Mouse (Mus musculus): ENCODE results near the gene Marveld3. TPM values are rescaled to one million over a fixed set of nuclear protein-coding genes. Genes with fewer than 3 reads are reported as not detected.

Marveld3 gene
- polyA plus RNA-seq, 1 experiment from 2014 or later, result 7.4 TPM

DNA sequence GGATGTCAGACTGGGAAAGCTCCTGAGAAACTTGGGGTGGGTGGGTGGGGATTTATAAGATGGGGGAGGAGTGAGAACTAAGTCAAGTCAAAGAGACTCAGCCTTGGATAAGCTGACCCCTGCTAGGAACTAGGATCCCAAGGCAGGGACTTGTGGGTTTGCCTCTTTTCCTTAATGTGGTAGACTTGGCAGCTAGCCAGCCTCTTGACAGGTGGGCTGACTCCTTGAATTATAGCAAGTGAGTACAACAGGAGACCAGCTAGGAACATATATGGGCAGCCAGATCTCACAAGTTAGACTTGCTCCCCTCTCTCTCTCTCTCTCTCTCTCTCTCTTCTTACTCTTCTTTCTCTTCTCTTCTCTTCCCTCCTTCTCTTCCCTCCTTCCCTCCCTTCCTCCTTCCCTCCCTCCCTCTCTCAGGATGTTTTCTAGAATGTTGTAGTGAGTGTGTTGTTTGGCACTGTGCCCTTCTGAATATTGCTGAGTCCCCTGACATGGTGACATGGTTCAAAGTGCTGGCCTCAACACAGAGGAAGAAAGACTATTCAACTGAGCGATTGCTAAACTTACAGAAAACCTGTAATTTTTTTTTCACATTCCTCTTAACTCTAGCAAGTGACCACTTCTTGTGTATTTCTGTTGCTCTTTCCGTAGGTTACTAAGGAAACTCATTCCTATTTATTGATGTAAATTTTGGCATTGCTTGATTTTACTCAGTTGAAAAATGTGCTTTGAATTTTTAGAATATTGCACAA lies 20.2 kb downstream of the Marveld3 start:
- Histone ChIP-seq H3K36me3 (ENCODE audit: control insufficient read depth, insufficient read depth, low read length) (peaks cover 18% of the 10 kb centered on the region), H3K9ac (ENCODE audit: low read length) (no peak overlapping the region), H3K27ac (ENCODE audit: low read length) (no peak overlapping the region), H3K9me3 (ENCODE audit: control insufficient read depth, low read length) (no peaks in the 10 kb centered on the region), H3K27me3 (ENCODE audit: control insufficient read depth, insufficient read depth, low read depth, low read length) (no peaks in the 10 kb centered on the region), H3K4me3 (ENCODE audit: low read length) (no peak overlapping the region), H3K4me1 (replicated peaks; ENCODE audit: control insufficient read depth, insufficient read depth, low read length) (peaks cover 3% of the 10 kb centered on the region; the same call in 1 of the 2 replicates), H3K4me2 (ENCODE audit: low read depth, low read length) (no peak overlapping the region)
- 40% methylated on average over 2 of the region's 2 CpGs for WGBS
- ATAC-seq (ENCODE audit: low read depth), result peak; percentile 71

DNA sequence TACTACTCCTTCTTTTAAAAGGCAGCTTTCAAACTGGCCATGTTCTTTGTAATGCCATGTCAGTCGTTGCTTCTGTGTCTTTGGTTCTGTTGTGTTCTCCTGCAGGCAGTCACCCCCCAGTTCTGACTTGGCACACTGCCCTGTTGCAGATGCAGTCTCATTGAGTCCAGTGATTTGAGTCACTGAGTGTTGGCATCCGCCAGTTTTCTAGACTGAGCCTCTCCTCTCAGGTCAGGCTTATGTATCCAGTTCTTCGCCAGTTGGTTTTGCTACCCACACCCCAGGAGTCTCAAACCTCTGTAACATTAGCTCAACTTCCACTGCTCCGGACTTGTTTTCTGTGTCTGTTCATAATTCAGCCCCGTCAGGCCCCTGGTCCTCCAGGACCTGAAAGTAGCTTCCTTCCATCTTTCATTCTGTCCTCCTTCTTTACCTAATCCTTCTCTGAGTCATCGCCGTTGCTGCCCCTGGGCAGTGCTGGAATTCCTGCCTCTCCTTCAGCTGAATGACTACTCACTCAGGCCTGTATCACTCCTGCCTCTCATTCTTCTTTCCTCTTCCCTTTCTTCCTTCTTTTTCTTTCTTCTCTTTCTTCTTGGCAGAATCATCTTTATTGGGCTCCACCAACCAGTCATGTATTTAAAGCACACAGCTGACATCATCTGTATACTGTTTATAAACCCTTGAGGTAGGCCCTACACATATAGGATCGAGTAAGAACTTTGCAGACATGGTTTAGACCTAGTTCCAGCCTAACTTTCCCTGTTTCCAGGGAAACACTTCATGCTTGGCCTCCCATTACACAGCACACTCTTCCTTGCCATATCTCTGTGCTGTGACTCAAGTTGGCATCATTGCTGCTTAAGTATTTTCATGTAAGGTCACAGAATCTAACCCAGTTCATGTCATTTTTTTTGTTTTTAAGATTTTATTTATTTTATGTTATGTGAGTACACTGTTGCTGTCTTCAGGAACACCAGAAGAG lies 41.3 kb downstream of the Marveld3 start:
- no peak overlapping the region for H3K4me3 ChIP-seq (ENCODE audit: low read length)
- H3K27ac ChIP-seq (ENCODE audit: low read length), result no peak overlapping the region
- peaks cover 11% of the 10 kb centered on the region for H3K36me3 ChIP-seq (ENCODE audit: control insufficient read depth, insufficient read depth, low read length)
- no peak overlapping the region for H3K9ac ChIP-seq (ENCODE audit: low read length)
- no peaks in the 10 kb centered on the region for H3K27me3 ChIP-seq (ENCODE audit: control insufficient read depth, insufficient read depth, low read depth, low read length)
- WGBS, result 73% methylated on average over 8 of the region's 8 CpGs
- H3K9me3 ChIP-seq (ENCODE audit: control insufficient read depth, low read length), result no peaks in the 10 kb centered on the region
- no peak for ATAC-seq (ENCODE audit: low read depth)
- no peaks in the 10 kb centered on the region for H3K4me1 ChIP-seq (replicated peaks; ENCODE audit: control insufficient read depth, insufficient read depth, low read length)
- no peak overlapping the region for H3K4me2 ChIP-seq (ENCODE audit: low read depth, low read length)

DNA sequence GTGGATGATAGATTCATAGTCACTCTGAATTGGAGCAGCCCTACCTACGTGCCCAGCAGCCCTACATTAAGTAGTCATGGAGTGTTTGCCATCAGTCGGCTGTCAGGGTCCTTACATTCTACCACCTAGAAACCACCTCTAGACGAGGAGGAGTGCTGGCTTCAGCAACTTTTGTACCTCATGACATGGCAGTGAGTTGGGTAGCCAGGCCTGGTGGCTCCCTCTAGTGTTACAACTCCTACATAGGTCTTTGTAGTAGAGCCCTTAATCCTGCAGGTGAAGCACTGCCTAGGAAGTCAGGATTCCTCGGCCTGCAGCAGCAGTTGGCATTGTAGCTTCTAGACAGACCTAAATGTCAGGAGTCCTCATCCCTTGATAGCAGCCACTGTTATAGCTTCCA lies 44.7 kb downstream of the Marveld3 start:
- H3K27me3 ChIP-seq (ENCODE audit: control insufficient read depth, insufficient read depth, low read depth, low read length), result no peaks in the 10 kb centered on the region
- H3K4me1 ChIP-seq (replicated peaks; ENCODE audit: control insufficient read depth, insufficient read depth, low read length), result no peaks in the 10 kb centered on the region
- no peaks in the 10 kb centered on the region for H3K9me3 ChIP-seq (ENCODE audit: control insufficient read depth, low read length)
- 31% methylated on average over 4 of the region's 4 CpGs for WGBS
- peaks cover 14% of the 10 kb centered on the region for H3K36me3 ChIP-seq (ENCODE audit: control insufficient read depth, insufficient read depth, low read length)
- no peak overlapping the region for H3K4me3 ChIP-seq (ENCODE audit: low read length)
- no peak overlapping the region for H3K4me2 ChIP-seq (ENCODE audit: low read depth, low read length)
- no peak overlapping the region for H3K9ac ChIP-seq (ENCODE audit: low read length)
- no peak overlapping the region for H3K27ac ChIP-seq (ENCODE audit: low read length)
- peak; percentile 60; the same call in 1 of the 2 replicates for ATAC-seq (ENCODE audit: low read depth)

DNA sequence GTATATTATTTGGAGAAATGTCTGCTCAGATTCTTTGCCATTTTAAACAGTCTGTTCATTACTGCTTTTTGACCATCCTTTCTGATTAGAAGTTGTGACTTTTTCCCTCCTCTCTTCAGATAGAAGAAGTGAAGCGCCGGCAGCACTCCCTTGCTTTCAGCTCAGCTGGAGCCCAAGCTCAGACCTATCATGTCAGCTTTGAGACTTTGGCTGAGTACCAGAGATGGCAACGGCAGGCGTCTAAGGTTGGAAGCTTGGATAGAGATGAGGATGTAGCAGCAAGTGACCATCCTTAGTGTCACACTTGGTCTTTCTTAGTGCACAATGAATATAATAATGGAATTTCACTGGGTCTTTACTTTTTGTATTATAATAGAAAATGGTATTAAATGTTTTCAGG lies 54.6 kb downstream of the Marveld3 start:
- Histone ChIP-seq H3K4me1 (replicated peaks; ENCODE audit: control insufficient read depth, insufficient read depth, low read length) (no peaks in the 10 kb centered on the region), H3K27me3 (ENCODE audit: control insufficient read depth, insufficient read depth, low read depth, low read length) (no peaks in the 10 kb centered on the region), H3K4me3 (ENCODE audit: low read length) (no peak overlapping the region), H3K36me3 (ENCODE audit: control insufficient read depth, insufficient read depth, low read length) (peaks cover 16% of the 10 kb centered on the region), H3K9ac (ENCODE audit: low read length) (no peak overlapping the region), H3K4me2 (ENCODE audit: low read depth, low read length) (no peak overlapping the region), H3K27ac (ENCODE audit: low read length) (no peak overlapping the region), H3K9me3 (ENCODE audit: control insufficient read depth, low read length) (no peaks in the 10 kb centered on the region)
- ATAC-seq (ENCODE audit: low read depth), result no peak
- WGBS, result 91% methylated on average over 4 of the region's 4 CpGs

DNA sequence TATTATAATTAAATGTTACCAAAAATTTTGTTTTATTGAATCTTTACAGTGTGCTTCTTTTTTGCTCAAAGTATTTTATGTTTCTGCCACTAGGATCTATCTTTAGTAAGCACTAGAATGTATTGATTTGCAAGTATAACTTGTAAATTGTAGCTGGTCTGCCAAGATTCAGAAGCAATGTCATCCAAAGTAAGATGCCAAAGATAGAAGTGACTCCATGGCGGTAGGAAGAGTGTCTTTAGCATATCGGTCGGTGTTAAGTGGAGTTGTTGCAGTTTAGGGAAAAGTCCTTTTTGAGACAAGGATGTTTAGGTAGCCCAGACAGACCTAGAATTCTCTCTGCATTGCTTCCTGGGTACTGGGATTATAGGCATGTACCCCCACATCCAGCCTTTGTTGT lies 55.1 kb downstream of the Marveld3 start:
- Histone ChIP-seq H3K27me3 (ENCODE audit: control insufficient read depth, insufficient read depth, low read depth, low read length) (no peaks in the 10 kb centered on the region), H3K27ac (ENCODE audit: low read length) (no peak overlapping the region), H3K4me2 (ENCODE audit: low read depth, low read length) (no peak overlapping the region), H3K4me1 (replicated peaks; ENCODE audit: control insufficient read depth, insufficient read depth, low read length) (no peaks in the 10 kb centered on the region), H3K9ac (ENCODE audit: low read length) (no peak overlapping the region), H3K36me3 (ENCODE audit: control insufficient read depth, insufficient read depth, low read length) (peaks cover 12% of the 10 kb centered on the region), H3K4me3 (ENCODE audit: low read length) (no peak overlapping the region), H3K9me3 (ENCODE audit: control insufficient read depth, low read length) (no peaks in the 10 kb centered on the region)
- no peak for ATAC-seq (ENCODE audit: low read depth)
- 96% methylated on average over 3 of the region's 3 CpGs for WGBS

DNA sequence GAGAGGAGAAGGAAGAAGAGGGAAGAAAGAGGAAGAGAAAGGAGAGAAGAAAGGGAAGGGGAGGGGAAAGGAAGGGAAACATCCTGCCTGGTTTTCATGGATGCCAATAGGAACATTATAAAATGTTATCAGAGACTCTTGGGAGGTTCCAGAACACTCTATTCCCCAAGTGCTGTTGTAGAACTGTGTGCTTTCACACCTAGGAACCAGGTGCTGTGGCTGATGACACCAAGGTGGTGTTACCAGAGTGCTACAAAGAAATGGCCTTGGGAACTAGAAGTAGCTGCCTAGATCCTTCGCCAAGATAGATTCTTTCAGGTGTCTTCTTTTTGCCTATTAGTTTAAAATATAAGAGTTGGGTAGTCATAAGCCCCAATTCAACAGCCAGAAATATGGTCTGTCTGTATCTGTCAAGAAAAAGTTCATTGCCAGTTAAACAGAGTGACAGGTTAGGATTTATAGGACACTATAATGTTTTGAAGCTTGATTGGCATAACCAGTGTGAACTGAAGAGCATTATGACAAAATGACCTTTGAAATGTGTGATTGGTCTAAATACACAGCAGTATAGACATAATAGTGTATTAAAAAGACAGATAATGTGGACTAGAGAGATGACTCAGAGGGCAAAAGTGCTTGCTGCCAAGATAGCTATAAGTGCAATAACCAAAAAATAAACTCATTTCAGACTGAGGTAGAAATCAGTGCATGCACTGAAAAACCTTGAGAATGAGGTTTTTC lies 56.9 kb downstream of the Marveld3 start:
- Histone ChIP-seq H3K27ac (ENCODE audit: low read length) (no peak overlapping the region), H3K4me2 (ENCODE audit: low read depth, low read length) (no peak overlapping the region), H3K27me3 (ENCODE audit: control insufficient read depth, insufficient read depth, low read depth, low read length) (no peaks in the 10 kb centered on the region), H3K9me3 (ENCODE audit: control insufficient read depth, low read length) (no peaks in the 10 kb centered on the region), H3K4me3 (ENCODE audit: low read length) (no peak overlapping the region), H3K36me3 (ENCODE audit: control insufficient read depth, insufficient read depth, low read length) (peaks cover 12% of the 10 kb centered on the region), H3K9ac (ENCODE audit: low read length) (no peak overlapping the region), H3K4me1 (replicated peaks; ENCODE audit: control insufficient read depth, insufficient read depth, low read length) (0 out of 2 replicates have a peak, but pooled peaks cover 4% of the 10 kb centered on the region)
- ATAC-seq (ENCODE audit: low read depth), result no peak
- WGBS, result 86% methylated on average over 1 of the region's 1 CpGs

DNA sequence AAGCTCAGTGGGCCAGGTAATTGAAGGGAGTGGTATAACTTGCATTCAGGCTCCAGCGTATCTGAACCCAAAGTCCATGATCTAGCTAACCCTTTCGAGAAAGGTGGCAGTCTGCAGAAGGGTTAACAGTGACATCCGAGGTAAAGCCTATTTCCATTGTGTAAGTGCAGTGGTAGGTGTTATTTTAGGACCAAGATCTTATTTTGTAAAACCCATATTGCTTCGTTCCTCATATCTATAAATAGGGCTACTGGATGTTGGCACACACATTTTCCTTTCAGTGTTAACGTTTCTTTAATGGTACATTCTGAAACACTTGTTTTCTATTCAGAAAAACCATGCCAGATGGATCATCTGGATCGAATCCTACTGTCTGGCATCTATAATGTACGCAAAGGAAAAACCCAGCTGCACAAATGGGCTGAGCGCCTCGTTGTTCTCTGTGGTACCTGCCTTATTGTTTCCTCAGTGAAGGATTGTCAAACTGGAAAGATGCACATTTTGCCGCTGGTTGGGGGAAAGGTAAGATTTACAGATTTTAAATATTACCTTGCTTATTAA lies 58.0 kb downstream of the Marveld3 start:
- Histone ChIP-seq H3K9me3 (ENCODE audit: control insufficient read depth, low read length) (no peaks in the 10 kb centered on the region), H3K9ac (ENCODE audit: low read length) (no peak overlapping the region), H3K36me3 (ENCODE audit: control insufficient read depth, insufficient read depth, low read length) (peaks cover 5% of the 10 kb centered on the region), H3K4me1 (replicated peaks; ENCODE audit: control insufficient read depth, insufficient read depth, low read length) (0 out of 2 replicates have a peak, but pooled peaks cover 4% of the 10 kb centered on the region), H3K4me3 (ENCODE audit: low read length) (no peak overlapping the region), H3K27me3 (ENCODE audit: control insufficient read depth, insufficient read depth, low read depth, low read length) (no peaks in the 10 kb centered on the region), H3K4me2 (ENCODE audit: low read depth, low read length) (no peak overlapping the region), H3K27ac (ENCODE audit: low read length) (no peak overlapping the region)
- ATAC-seq (ENCODE audit: low read depth), result no peak
- 72% methylated on average over 10 of the region's 10 CpGs for WGBS

DNA sequence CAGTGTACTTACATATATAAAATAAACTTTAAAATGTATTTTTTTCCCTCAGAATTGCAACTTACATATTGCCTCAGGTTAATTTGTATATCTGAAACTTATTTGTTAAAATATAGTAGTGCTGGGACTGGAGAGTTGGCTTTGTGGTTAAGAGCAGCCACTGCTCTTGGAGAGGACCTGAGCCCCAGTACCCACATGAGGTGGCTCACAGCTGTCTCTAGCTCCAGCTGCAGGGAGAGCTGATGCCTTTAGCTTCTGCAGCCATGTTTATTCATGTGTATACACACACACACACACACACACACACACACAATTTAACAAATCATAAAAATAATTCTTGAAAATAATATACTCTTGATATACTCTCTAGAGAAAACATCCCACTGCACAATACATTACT lies 59.6 kb downstream of the Marveld3 start:
- no peak overlapping the region for H3K9ac ChIP-seq (ENCODE audit: low read length)

More for the DNA sequence above, 59.6 kb downstream of the Marveld3 start:
- H3K27me3 ChIP-seq (ENCODE audit: control insufficient read depth, insufficient read depth, low read depth, low read length), result no peaks in the 10 kb centered on the region
- H3K27ac ChIP-seq (ENCODE audit: low read length), result no peak overlapping the region
- H3K4me3 ChIP-seq (ENCODE audit: low read length), result no peak overlapping the region
- 0 out of 2 replicates have a peak, but pooled peaks cover 4% of the 10 kb centered on the region for H3K4me1 ChIP-seq (replicated peaks; ENCODE audit: control insufficient read depth, insufficient read depth, low read length)
- no peaks in the 10 kb centered on the region for H3K9me3 ChIP-seq (ENCODE audit: control insufficient read depth, low read length)
- H3K4me2 ChIP-seq (ENCODE audit: low read depth, low read length), result no peak overlapping the region
- no peaks in the 10 kb centered on the region for H3K36me3 ChIP-seq (ENCODE audit: control insufficient read depth, insufficient read depth, low read length)
- no peak for ATAC-seq (ENCODE audit: low read depth)
